Mouse (Mus musculus) C2C12 (cell line): ENCODE data around the gene Gm28048.

Source experiments
- CTCF ChIP-seq: IDR thresholded peaks from one replicate; pipeline ENCODE4 v1.5.1; 2011; ENCODE audit not compliant: control insufficient read depth, insufficient read depth, insufficient read length
- USF1 ChIP-seq: IDR thresholded peaks from one replicate; pipeline ENCODE4 v1.6.1; 2011; ENCODE audit warnings: low read depth, mild to moderate bottlenecking, control low read depth, moderate library complexity

GRCm38 (mm10) chr11:22998308-22998707 lies 16.4 kb upstream of the Gm28048 start:
- no peak for TF ChIP-seq CTCF
- TF ChIP-seq USF1 = no peak
